Mouse (Mus musculus) forebrain, embryonic 16.5 days (tissue): ENCODE measurements around the gene Sorbs1. TPM values are rescaled to one million over a fixed set of nuclear protein-coding genes. Genes with fewer than 3 reads are reported as not detected.
"Not testable (repeated sequence)": the region's sequence is repeated elsewhere in the genome, so short reads cannot be mapped to it uniquely, and the experiment has no call there.

ENCODE experiments used
- ATAC-seq: fragments of 200-750 bp; cut with Nextera tagmentation; 2 replicates; pipeline ENCODE4 v1.8.0; 2017; ENCODE audit warnings: mild to moderate bottlenecking, moderate library complexity
- H3K27ac ChIP-seq: fragments of 300-500 bp; sonication (generic); 2 replicates; pipeline ENCODE4 v1.5.1; 2014; ENCODE audit warnings: low read length, control low read depth
- H3K27me3 ChIP-seq: fragments of 300-500 bp; sonication (generic); replicated peaks from 2 replicates; pipeline ENCODE4 v1.6.1; 2014; ENCODE audit warnings: low read length; ENCODE audit not compliant: control insufficient read depth, insufficient read depth
- H3K36me3 ChIP-seq: fragments of 300-500 bp; sonication (generic); 2 replicates; pipeline ENCODE4 v1.6.1; 2014; ENCODE audit not compliant: control insufficient read depth, insufficient read depth
- H3K4me1 ChIP-seq: fragments of 300-500 bp; sonication (generic); replicated peaks from 2 replicates; pipeline ENCODE4 v1.6.1; 2014; ENCODE audit warnings: low read length; ENCODE audit not compliant: control insufficient read depth, insufficient read depth
- H3K4me2 ChIP-seq: fragments of 300-500 bp; sonication (generic); 2 replicates; pipeline ENCODE4 v1.6.1; 2014; ENCODE audit warnings: mild to moderate bottlenecking, low read length, control low read depth
- H3K4me3 ChIP-seq: fragments of 300-500 bp; sonication (generic); replicated peaks from 2 replicates; pipeline ENCODE4 v1.5.1; 2014; ENCODE audit warnings: mild to moderate bottlenecking, low read length, control low read depth
- H3K9ac ChIP-seq: fragments of 300-500 bp; sonication (generic); replicated peaks from 2 replicates; pipeline ENCODE4 v1.6.1; 2014; ENCODE audit warnings: low read depth, low read length, control low read depth
- H3K9me3 ChIP-seq: fragments of 300-500 bp; sonication (generic); 2 replicates; pipeline ENCODE4 v1.6.1; 2016; ENCODE audit warnings: low read length; ENCODE audit not compliant: control insufficient read depth
- WGBS: fragments of 180-500 bp; shearing (Covaris S2); extraction: QIAGEN DNeasy Blood & Tissue Kit; methylation state at CpG from one replicate; pipeline ENCODE4 v1.1.7; 2014; 5-methylcytosine and 5-hydroxymethylcytosine counted together
- polyA plus RNA-seq: library from polyadenylated mRNA; unstranded; fragments of >200 nt; fragmentation: Nextera tagmentation; extraction: Ambion mirVana; gene quantifications from 2 replicates; pipeline ENCODE4 v1.2.1, GENCODE M21; 2015

Gene Sorbs1
- polyA plus RNA-seq: 112 and 128 TPM in 2 replicates

DNA sequence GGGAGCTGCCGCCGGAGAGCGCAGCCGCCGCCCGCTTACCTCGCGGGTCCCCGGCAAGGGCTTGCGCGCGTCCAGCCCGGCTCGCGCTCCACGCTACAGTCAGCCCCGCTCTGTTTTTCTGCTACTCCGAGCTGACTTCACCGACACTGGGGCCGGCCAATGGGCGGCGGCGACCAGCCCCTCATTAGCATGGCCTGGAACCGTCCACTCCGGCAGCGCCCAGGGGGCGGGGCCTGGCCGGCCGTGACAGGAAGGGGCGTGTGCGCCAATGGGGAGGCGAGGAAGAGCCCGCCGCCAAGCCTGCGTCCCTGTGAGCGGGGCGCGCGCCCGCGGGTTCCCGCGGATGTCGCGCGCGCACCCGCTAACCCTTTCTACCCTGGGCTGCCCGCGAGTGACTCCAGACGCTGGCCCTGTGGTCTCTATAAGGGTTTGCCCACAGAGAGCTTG is at the start of gene Sorbs1:
TSS of gene Sorbs1 (minus strand) at position 148 of the 447 bp plus-strand sequence.
- H3K27me3 ChIP-seq: no peaks in the 10 kb centered on the region
- peak within 1 kb of the TSS; percentile 89 for H3K27ac ChIP-seq
- under 1% methylated on average over 51 of the region's 51 CpGs for WGBS
- peak within 1 kb of the TSS; percentile 95 for H3K9ac ChIP-seq
- H3K9me3 ChIP-seq: no peaks in the 10 kb centered on the region
- peak within 1 kb of the TSS; percentile 82 for H3K4me3 ChIP-seq
- peak within 1 kb of the TSS; percentile 56 for H3K4me2 ChIP-seq
- peak; percentile 98 for ATAC-seq
- H3K36me3 ChIP-seq: no peaks in the 10 kb centered on the region
- H3K4me1 ChIP-seq: peaks cover 26% of the 10 kb centered on the region

DNA sequence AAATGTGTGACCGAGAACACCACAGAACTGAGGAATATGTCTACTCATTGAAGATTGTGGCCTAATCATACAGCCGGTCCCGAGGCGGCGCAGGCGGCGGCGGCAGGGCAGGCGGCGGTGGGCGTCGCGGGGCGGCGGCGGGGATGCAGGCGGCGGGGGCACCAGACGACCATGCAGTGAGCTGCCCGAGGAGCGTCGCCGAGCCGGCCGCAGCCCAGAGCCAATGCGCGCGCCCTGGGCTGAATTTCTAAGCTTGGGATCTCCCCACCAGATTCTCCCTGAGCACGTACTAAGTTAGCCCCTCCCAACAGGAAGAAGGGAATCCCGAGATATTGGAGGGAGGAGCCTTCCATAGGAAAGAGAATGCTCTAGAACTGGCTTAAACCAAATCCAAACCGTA is 47.9 kb upstream of the Sorbs1 start:
- not testable (repeated sequence) for H3K9me3 ChIP-seq, H3K9ac ChIP-seq, H3K4me2 ChIP-seq, H3K27me3 ChIP-seq, H3K4me1 ChIP-seq, H3K27ac ChIP-seq, H3K4me3 ChIP-seq
- 73% methylated on average over 8 of the region's 31 CpGs for WGBS
- 0 out of 2 replicates have a peak, but pooled peaks have one; percentile 58 for ATAC-seq
- peaks cover 49% of the 10 kb centered on the region for H3K36me3 ChIP-seq

- H3K27ac ChIP-seq: no peak overlapping the region
- no peak overlapping the region for H3K9ac ChIP-seq
- H3K36me3 ChIP-seq: peaks cover 40% of the 10 kb centered on the region
- H3K4me1 ChIP-seq: no peaks in the 10 kb centered on the region
- H3K4me2 ChIP-seq: no peak overlapping the region
- H3K4me3 ChIP-seq: no peak overlapping the region
- no peaks in the 10 kb centered on the region for H3K27me3 ChIP-seq
- H3K9me3 ChIP-seq: no peaks in the 10 kb centered on the region
- ATAC-seq: no peak
- WGBS: 88% methylated on average over 7 of the region's 7 CpGs
These were observed 42.5 kb upstream of the Sorbs1 start for GRCm38 (mm10) chr19:40556029-40556428.

- no peak overlapping the region for H3K4me3 ChIP-seq
- no peak overlapping the region for H3K9ac ChIP-seq
- H3K9me3 ChIP-seq: no peaks in the 10 kb centered on the region
- WGBS: 94% methylated on average over 8 of the region's 8 CpGs
- H3K4me2 ChIP-seq: no peak overlapping the region
- no peak overlapping the region for H3K27ac ChIP-seq
- H3K4me1 ChIP-seq: no peaks in the 10 kb centered on the region
- ATAC-seq: no peak
- no peaks in the 10 kb centered on the region for H3K27me3 ChIP-seq
- peaks cover 48% of the 10 kb centered on the region for H3K36me3 ChIP-seq
These were observed 41.6 kb upstream of the Sorbs1 start for GRCm38 (mm10) chr19:40555136-40555535.

- 96% methylated on average over 11 of the region's 11 CpGs for WGBS
- ATAC-seq: no peak
- no peaks in the 10 kb centered on the region for H3K9me3 ChIP-seq
- H3K9ac ChIP-seq: no peak overlapping the region
- no peak overlapping the region for H3K4me2 ChIP-seq
- peaks cover 48% of the 10 kb centered on the region for H3K36me3 ChIP-seq
- H3K27ac ChIP-seq: no peak overlapping the region
- peaks cover 4% of the 10 kb centered on the region for H3K4me1 ChIP-seq
- no peaks in the 10 kb centered on the region for H3K27me3 ChIP-seq
- no peak overlapping the region for H3K4me3 ChIP-seq
These were observed 40.8 kb upstream of the Sorbs1 start for GRCm38 (mm10) chr19:40554343-40554742.

GRCm38 (mm10) chr19:40553849-40554248 is 40.3 kb upstream of the Sorbs1 start:
- Histone ChIP-seq H3K9ac (no peak overlapping the region), H3K9me3 (no peaks in the 10 kb centered on the region), H3K4me1 (peaks cover 5% of the 10 kb centered on the region), H3K4me2 (no peak overlapping the region), H3K4me3 (no peak overlapping the region), H3K27ac (no peak overlapping the region), H3K36me3 (peaks cover 48% of the 10 kb centered on the region), H3K27me3 (no peaks in the 10 kb centered on the region)
- ATAC-seq: no peak
- WGBS: 94% methylated on average over 6 of the region's 6 CpGs

GRCm38 (mm10) chr19:40553014-40553789 is 39.6 kb upstream of the Sorbs1 start:
- Histone ChIP-seq H3K27ac (no peak overlapping the region), H3K4me2 (no peak overlapping the region), H3K9ac (no peak overlapping the region), H3K36me3 (peaks cover 46% of the 10 kb centered on the region), H3K4me1 (peaks cover 5% of the 10 kb centered on the region), H3K4me3 (no peak overlapping the region), H3K27me3 (no peaks in the 10 kb centered on the region), H3K9me3 (no peaks in the 10 kb centered on the region)
- no peak for ATAC-seq
- 91% methylated on average over 14 of the region's 14 CpGs for WGBS

DNA sequence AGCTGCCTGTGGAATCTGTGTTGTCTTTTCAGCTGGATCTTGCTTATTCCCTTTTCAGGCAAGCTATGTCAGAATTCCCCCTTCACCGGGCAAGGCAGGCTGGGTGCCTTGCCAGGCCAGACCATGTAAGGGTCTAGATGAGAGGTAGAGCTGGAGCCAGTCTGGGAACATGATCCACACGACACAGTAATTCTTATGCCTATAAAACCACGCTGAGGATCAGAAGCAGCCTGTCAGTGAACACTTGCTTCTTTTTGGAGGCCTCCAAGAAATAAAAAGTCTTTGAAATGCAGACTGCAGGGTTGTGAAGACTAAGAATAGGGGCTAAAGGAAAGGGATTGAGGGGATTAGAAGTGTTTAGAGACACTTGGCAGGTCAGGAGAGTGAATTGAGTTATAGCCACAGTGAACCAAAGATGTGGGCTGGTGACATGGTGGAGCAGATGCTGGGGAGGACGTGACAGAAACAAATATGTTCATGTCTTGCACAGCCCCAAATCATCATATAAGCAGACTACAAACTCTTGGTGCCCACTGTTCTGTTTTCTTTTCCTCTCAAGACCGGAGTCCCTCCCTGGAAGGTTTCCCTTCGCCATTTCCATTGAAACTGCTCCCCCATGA is 36.0 kb upstream of the Sorbs1 start:
- no peaks in the 10 kb centered on the region for H3K9me3 ChIP-seq
- peaks cover 5% of the 10 kb centered on the region for H3K4me1 ChIP-seq
- WGBS: 56% methylated on average over 6 of the region's 6 CpGs
- no peak overlapping the region for H3K9ac ChIP-seq
- peaks cover 25% of the 10 kb centered on the region for H3K36me3 ChIP-seq
- peak overlapping the region; percentile 33; the same call in 1 of the 2 replicates for H3K27ac ChIP-seq
- no peak for ATAC-seq
- no peak overlapping the region for H3K4me3 ChIP-seq
- H3K4me2 ChIP-seq: no peak overlapping the region
- no peaks in the 10 kb centered on the region for H3K27me3 ChIP-seq

DNA sequence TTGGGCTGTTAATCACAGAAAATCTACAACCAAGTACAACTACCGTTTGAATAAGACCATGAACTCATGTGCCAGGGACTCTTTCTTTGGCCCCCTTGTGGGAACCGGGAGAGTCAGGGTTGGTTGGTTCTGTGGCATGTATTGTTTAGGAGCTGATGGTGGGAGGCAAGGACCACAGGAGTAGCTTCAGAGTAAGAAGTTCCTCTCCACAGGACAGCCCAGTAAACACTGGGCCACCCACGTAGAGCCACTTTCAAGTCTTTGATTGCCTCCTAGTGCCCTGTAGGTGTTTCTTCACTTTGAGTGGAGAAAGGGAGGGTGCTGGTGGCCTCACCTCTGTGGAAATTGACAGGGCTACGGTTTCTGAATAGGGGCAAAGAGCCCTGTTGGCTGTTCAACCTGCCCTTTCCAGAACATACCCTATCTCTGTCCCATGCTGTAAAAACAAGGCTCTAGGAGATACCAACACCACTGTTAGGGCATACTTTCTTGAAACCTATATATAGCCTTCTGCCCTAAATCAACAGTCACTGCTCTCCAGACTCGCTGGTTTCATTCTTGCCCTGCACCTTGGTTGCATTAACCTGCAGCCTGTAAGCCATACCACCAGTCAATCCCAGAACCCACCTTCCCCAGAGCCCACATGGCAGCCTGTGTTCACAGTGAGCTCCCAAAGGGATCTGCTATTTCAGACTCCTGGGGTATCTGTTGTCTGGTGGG is 35.4 kb upstream of the Sorbs1 start:
- peak overlapping the region; percentile 33; the same call in 1 of the 2 replicates for H3K27ac ChIP-seq
- WGBS: 32% methylated on average over 5 of the region's 5 CpGs
- ATAC-seq: no peak

More for the DNA sequence above, 35.4 kb upstream of the Sorbs1 start:
- Histone ChIP-seq H3K36me3 (peaks cover 19% of the 10 kb centered on the region), H3K4me1 (peaks cover 5% of the 10 kb centered on the region), H3K9ac (no peak overlapping the region), H3K27me3 (no peaks in the 10 kb centered on the region), H3K4me2 (no peak overlapping the region), H3K4me3 (no peak overlapping the region), H3K9me3 (no peaks in the 10 kb centered on the region)
